Mouse (Mus musculus) hematopoietic stem cell, adult 5-6 weeks (primary cell): ENCODE measurements around the gene Olfr69. TPM values are rescaled to one million over a fixed set of nuclear protein-coding genes. Genes with fewer than 3 reads are reported as not detected.
"Not testable (repeated sequence)": the region's sequence is repeated elsewhere in the genome, so short reads cannot be mapped to it uniquely, and the experiment has no call there.

Experiments used
- ATAC-seq, 2 experiments: fragments of 125-278 bp in 1 of 2; replicated peaks in 1 of 2; 2 replicates each; pipeline ENCODE4 v1.8.0; 2016 to 2017; ENCODE audit warnings: inconsistent platforms in 2 of 2, mild to moderate bottlenecking in 2 of 2, moderate number of reproducible peaks in 2 of 2, low read depth in 1 of 2, moderate TSS enrichment in 1 of 2; ENCODE audit not compliant: low FRiP score in 2 of 2, poor library complexity in 2 of 2, severe bottlenecking in 2 of 2, insufficient read depth in 1 of 2, low TSS enrichment in 1 of 2
- total RNA-seq: library from RNA; stranded (forward); fragments of 172-1452, 232-1000 nt; gene quantifications from 2 replicates; pipeline ENCODE4 v1.2.3, GENCODE M21; 2017

Olfr69 gene
- not detected in 2 replicates for total RNA-seq

DNA sequence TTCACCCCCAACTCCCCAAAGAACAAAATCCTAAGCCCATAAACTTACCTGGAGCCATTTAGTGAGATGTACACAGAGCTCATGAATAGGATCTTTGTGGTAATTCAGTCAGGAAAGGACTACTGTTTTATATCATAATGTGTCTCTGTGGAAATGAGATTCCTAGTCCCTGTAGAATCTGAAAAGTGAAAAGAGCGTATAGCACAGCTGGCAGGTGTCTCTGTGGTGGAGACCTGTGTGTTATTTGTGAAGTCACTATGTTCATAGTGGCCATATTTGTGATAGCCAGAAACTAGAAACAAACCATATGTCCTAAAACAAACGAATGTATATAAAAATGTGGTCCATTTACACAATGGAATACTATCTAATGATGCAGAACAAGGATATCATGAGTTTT lies at the start of gene Olfr69:
Gene Olfr69 (minus strand): TSS at position 101 of the 400 bp plus-strand sequence.
- ATAC-seq = no peak

DNA sequence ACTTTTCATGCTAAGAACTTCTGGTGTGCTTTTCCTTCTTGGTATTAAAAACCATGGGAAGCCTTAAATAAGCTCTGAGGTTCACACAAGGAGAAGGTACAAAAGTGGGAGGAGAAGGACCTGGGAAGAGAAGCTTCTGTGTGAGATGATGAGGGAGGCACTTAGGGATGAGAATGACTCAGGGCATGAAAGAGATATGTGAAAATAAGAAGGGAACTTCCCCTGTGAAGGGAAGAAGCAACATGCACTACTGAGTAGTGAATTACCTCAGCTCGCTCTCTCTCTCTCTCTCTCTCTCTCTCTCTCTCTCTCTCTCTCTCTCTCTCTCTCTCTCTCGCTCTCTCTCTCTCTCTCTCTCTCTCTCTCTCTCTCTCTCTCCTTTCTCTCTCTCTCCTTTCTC lies 43.7 kb upstream of the Olfr69 start:
- ATAC-seq = not testable (repeated sequence)

DNA sequence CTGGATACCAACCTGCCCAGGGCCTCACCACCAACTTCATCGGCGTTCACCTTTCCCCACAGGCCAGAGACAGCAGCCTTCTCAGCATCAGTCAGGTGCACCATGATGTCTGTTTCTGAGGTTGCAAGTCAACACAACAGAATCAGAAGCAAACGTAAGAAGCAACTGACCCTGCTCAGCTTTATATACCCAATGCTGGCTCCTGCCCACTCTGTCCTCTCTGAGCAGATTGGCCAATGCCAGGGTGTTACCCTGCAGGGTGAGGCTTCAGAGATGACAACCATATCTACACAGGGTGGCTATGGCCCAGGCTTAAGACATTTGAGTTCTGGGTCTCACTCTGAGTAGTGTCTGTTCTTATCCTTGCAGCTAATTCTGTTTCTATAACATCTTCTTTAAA lies 42.4 kb upstream of the Olfr69 start, which contains the start of gene Hbb-bt:
Gene Hbb-bt (minus strand): TSS at position 231 of the 400 bp plus-strand sequence.
- no peak for ATAC-seq

DNA sequence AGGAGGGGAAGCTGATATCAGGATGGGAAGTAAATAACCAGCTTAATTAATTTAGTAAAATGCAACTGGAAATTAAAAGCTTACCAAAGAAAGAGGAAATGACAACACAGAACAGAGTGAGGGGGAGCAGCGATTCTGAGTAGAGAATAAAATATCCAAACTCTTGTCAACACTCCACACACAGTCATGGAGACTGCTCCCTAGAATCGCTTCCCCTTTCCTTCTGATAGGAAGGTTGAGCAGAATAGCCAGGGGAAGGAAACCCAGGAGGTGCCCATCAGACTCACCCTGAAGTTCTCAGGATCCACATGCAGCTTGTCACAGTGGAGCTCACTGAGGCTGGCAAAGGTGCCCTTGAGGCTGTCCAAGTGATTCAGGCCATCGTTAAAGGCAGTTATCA lies 41.8 kb upstream of the Olfr69 start:
- peak in 1 of 2 experiments; percentile 5; a peak in 1 of 4 replicates for ATAC-seq

GRCm38 (mm10) chr7:103812174-103812573 lies 40.8 kb upstream of the Olfr69 start:
- peak; percentile 55 to 78 for ATAC-seq

DNA sequence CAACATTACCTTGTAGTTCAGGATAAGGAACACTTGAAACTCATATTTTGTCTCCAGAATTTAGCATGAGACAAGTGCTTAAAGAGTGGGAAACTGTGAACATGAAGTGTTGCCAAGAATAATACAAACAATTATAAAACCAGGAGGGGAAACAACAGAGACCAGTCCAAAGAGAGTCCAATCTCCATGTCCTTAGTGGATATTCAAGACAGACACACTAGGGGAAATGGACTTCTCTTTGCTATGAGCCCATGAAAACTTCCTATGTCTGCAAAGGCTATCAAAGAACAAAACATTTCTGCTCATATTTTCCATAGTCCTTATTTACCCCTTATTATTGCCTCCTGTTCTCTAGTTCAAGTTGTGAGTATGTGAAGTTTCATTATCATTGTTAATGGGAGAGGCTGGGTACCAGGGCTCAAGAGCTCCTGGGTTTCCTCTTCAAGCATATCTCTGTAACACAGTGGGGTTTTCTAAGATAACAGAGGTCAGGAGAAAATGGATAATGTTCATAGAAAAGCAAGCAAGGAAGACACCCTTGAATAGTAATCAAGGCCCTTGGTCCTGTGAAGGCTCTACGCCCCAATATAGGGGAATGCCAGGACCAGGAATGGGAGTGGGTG lies 39.9 kb upstream of the Olfr69 start:
- ATAC-seq = no peak

GRCm38 (mm10) chr7:103810746-103811145 lies 39.4 kb upstream of the Olfr69 start:
- no peak for ATAC-seq

DNA sequence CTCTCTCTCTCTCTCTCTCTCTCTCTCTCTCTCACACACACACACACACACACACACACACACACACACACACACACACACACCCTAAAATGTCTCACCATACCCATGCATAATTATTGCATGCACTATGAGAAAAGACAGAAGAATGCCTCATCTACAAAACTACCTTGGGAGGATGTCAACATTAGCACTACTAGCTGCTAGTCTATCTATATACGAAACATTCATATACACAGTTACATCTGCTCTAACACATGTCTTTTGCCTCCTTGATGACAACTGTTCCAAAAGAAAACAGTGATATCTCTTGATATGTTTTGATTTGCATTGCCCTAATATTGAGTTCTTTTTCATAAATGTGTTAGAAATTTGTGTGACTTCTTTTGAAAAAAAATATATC lies 38.9 kb upstream of the Olfr69 start:
- ATAC-seq = no peak

- ATAC-seq = no peak
Observed at GRCm38 (mm10) chr7:103809801-103810155, 38.4 kb upstream of the Olfr69 start.

GRCm38 (mm10) chr7:103808971-103809800 lies 37.8 kb upstream of the Olfr69 start:
- ATAC-seq = peak; percentile 73 to 81

DNA sequence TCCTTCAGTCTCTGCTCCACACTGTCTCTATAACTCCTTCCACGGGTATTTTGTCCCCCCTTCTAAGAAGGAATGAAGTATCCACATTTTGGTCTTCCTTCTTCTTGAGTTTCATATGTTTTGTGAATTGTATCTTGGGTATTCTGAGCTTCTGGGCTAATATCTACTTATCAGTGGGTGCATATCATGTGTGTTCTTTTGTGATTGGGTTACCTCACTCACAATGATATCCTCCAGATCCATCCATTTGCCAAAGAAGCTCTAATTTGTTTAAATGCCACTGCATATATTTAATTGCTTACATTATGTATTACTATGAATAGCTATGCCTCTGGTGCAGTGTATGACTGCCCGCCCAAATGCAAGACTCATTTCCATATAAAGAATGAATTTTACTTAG lies 36.7 kb upstream of the Olfr69 start:
- not testable (repeated sequence) for ATAC-seq

- peak; percentile 50 to 62; a peak in 3 of 4 replicates for ATAC-seq
Observed at GRCm38 (mm10) chr7:103806856-103807255, 35.5 kb upstream of the Olfr69 start.

- ATAC-seq = peak; percentile 62 to 76
Observed at GRCm38 (mm10) chr7:103792669-103793388, 21.4 kb upstream of the Olfr69 start.

- no peak for ATAC-seq
Observed at GRCm38 (mm10) chr7:103791721-103792120, 20.3 kb upstream of the Olfr69 start, which contains the start of gene Olfr67. Gene Olfr67, minus strand, starts transcription at chr7:103791821.

GRCm38 (mm10) chr7:103779598-103779997 lies 8.2 kb upstream of the Olfr69 start, which contains the start of gene Olfr68:
Gene Olfr68, minus strand, starts transcription at chr7:103779698.
- no peak for ATAC-seq

DNA sequence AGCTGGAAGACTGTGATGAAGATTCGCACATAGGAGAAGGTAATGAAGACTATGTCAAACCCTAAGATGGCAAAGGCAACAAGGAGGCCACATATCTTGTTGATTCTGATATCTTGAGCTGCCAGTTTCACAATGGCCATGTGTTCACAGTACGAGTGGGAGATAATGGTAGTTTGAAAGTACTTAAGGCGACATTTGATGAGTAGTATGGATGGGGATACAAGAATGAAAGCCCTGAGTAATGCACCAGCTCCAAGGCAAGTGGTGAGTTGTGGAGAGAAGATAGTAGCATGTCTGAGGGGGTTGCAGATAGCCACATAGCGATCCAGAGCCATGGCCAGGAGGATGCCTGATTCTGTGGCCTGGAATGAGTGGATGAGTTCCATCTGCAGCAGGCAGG lies 6.3 kb upstream of the Olfr69 start:
- ATAC-seq = 0 out of 4 replicates have a peak, but pooled peaks of 1 of the 2 experiments have one; percentile 21

- ATAC-seq = not testable (repeated sequence)
Observed at GRCm38 (mm10) chr7:103767687-103768086, 3.7 kb downstream of the Olfr69 start.

DNA sequence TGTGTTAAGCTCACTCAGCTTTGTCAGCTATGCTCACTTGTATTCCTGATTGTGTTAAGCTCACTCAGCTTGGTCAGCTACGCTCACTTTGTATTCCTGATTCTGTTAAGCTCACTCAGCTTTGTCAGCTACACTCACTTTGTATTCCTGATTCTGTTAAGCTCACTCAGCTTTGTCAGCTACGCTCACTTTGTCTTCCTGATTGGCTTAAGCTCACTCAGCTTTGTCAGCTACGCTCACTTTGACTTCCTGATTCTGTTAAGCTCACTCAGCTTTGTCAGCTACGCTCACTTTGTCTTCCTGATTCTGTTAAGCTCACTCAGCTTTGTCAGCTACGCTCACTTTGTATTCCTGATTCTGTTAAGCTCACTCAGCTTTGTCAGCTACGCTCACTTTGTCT lies 9.2 kb downstream of the Olfr69 start:
- not testable (repeated sequence) for ATAC-seq
